7 mouse cellular contexts compared by ENCODE assay signal in the genomic region with DNA sequence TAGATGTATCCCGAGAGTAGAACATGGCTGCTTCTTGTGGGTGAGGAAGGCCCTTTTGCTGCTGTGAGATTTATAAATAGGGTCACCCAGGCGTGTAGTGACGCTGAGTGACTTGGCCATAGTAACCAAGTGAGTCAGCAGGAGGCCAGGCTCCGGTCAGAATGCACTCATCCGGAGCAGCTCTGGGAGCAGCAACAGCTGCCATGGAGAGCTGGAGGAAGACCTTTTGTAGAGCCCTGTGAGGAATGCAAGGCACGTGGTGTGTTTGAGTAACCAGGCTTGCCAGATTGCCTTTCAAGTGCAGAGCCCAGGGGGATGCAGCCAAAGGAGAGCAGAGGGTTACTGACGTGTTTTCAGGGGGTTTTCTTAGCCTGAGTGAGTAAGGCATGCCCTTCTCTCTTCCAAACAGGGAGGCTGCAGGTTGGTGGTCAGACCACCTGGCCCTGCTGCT.
DNase-seq lines count a peak whose midpoint lies in the region; ATAC-seq and TF ChIP-seq lines count a peak whose summit lies in the region.

No protein-coding gene starts in this region.

- H3K9me3 ChIP-seq in forebrain, embryonic 12.5 days, result no peaks in the 10 kb centered on the region
- H3K9me3 ChIP-seq in heart, embryonic 15.5 days (replicated peaks), result no peaks in the 10 kb centered on the region
- no peaks in the 10 kb centered on the region for H3K9me3 ChIP-seq in neural tube, embryonic 12.5 days

- ATAC-seq in cerebellum, adult (ENCODE audit: insufficient number of reproducible peaks, low FRiP score, low TSS enrichment), result peak; percentile 36; the same call in 1 of the 2 replicates
- ATAC-seq in forebrain, embryonic 12.5 days (ENCODE audit: low FRiP score), result peak; percentile 95
- ATAC-seq in heart, embryonic 15.5 days (replicated peaks; ENCODE audit: insufficient number of reproducible peaks, insufficient read depth, low FRiP score, low read depth), result peak; percentile 96
- peak; percentile 97 for ATAC-seq in neural tube, embryonic 12.5 days (ENCODE audit: low FRiP score, low read depth)

- H3K4me3 ChIP-seq in forebrain, embryonic 12.5 days (replicated peaks), result no peak overlapping the region
- H3K4me3 ChIP-seq in heart, embryonic 15.5 days, result 0 out of 2 replicates have a peak overlapping the region, but pooled peaks have one; percentile 1
- H3K4me3 ChIP-seq in liver, adult 2 months (ENCODE audit: insufficient read depth, low read depth, low read length), result no peak overlapping the region
- H3K4me3 ChIP-seq in neural tube, embryonic 12.5 days, result no peak overlapping the region

- peak; percentile 92 for DNase-seq in kidney, postnatal 14 days
- DNase-seq in liver, adult 2 months (ENCODE audit: extremely low read depth, low read depth, low spot score), result peak; percentile 15
- DNase-seq in urinary bladder, adult 2 months (ENCODE audit: low spot score), result peak; percentile 42

- TF ChIP-seq POLR2A in liver, adult 2 months (IDR thresholded peaks at IDR 0.05; ENCODE audit: extremely low read depth, insufficient read depth, low read length), result no peak

- no peaks in the 10 kb centered on the region for H3K27me3 ChIP-seq in forebrain, embryonic 12.5 days
- H3K27me3 ChIP-seq in heart, embryonic 15.5 days, result no peaks in the 10 kb centered on the region
- no peaks in the 10 kb centered on the region; the same call in 1 of the 2 replicates for H3K27me3 ChIP-seq in liver, adult 2 months (ENCODE audit: control insufficient read depth, insufficient read depth, low read length)
- H3K27me3 ChIP-seq in neural tube, embryonic 12.5 days (replicated peaks), result no peaks in the 10 kb centered on the region

- peaks cover 17% of the 10 kb centered on the region for H3K4me1 ChIP-seq in forebrain, embryonic 12.5 days
- H3K4me1 ChIP-seq in heart, embryonic 15.5 days (replicated peaks), result peaks cover 16% of the 10 kb centered on the region
- H3K4me1 ChIP-seq in liver, adult 2 months (ENCODE audit: control insufficient read depth, insufficient read depth, low read length), result peaks cover 10% of the 10 kb centered on the region
- peaks cover 14% of the 10 kb centered on the region for H3K4me1 ChIP-seq in neural tube, embryonic 12.5 days

- H3K36me3 ChIP-seq in forebrain, embryonic 12.5 days (replicated peaks), result no peaks in the 10 kb centered on the region
- H3K36me3 ChIP-seq in heart, embryonic 15.5 days, result no peaks in the 10 kb centered on the region
- no peaks in the 10 kb centered on the region for H3K36me3 ChIP-seq in liver, adult 2 months (ENCODE audit: control insufficient read depth, insufficient read depth, low read length)
- H3K36me3 ChIP-seq in neural tube, embryonic 12.5 days, result no peaks in the 10 kb centered on the region

- no peaks in the 10 kb centered on the region for H3K79me2 ChIP-seq in liver, adult 2 months (ENCODE audit: control insufficient read depth, insufficient read depth, low read length)

- under 1% methylated on average over 7 of the region's 7 CpGs for WGBS in forebrain, embryonic 12.5 days
- 4% methylated on average over 7 of the region's 7 CpGs for WGBS in heart, embryonic 15.5 days
- 55% methylated on average over 7 of the region's 7 CpGs for WGBS in liver, adult 2 months
- WGBS in neural tube, embryonic 12.5 days, result 2% methylated on average over 7 of the region's 7 CpGs

- H3K27ac ChIP-seq in forebrain, embryonic 12.5 days, result peak overlapping the region; percentile 56
- peak overlapping the region; percentile 90 for H3K27ac ChIP-seq in heart, embryonic 15.5 days
- no peak overlapping the region for H3K27ac ChIP-seq in liver, adult 2 months (replicated peaks; ENCODE audit: insufficient read depth, low read depth, low read length)
- H3K27ac ChIP-seq in neural tube, embryonic 12.5 days, result no peak overlapping the region; the same call in 1 of the 2 replicates

- peak overlapping the region; percentile 17; the same call in 1 of the 2 replicates for H3K4me2 ChIP-seq in forebrain, embryonic 12.5 days
- H3K4me2 ChIP-seq in heart, embryonic 15.5 days, result peak overlapping the region; percentile 40
- H3K4me2 ChIP-seq in neural tube, embryonic 12.5 days (replicated peaks), result peak overlapping the region; percentile 28

- no peak overlapping the region for H3K9ac ChIP-seq in forebrain, embryonic 12.5 days
- H3K9ac ChIP-seq in heart, embryonic 15.5 days, result no peak overlapping the region
- no peak overlapping the region for H3K9ac ChIP-seq in liver, adult 2 months (ENCODE audit: low read depth, low read length)
- H3K9ac ChIP-seq in neural tube, embryonic 12.5 days, result no peak overlapping the region

- no peak for TF ChIP-seq CTCF in liver, adult 2 months (IDR thresholded peaks at IDR 0.05; ENCODE audit: low read depth, low read length)

Comparison
In these comparisons a context has a peak if more than half of its experiments do, and no peak if none do; other contexts are left out.
1. ATAC-seq: peak in every context shown above with its lines; median percentile 97 in neural tube, embryonic 12.5 days; 96 in heart, embryonic 15.5 days; 95 in forebrain, embryonic 12.5 days; 36 in cerebellum, adult.
2. H3K27ac ChIP-seq: peak in forebrain, embryonic 12.5 days (single experiment) and heart, embryonic 15.5 days (single experiment); none in liver, adult 2 months (single experiment) and neural tube, embryonic 12.5 days (single experiment).
3. DNase-seq: peak in every context shown above with its lines; median percentile 92 in kidney, postnatal 14 days; 42 in urinary bladder, adult 2 months; 15 in liver, adult 2 months.
4. Peak in every context shown above with its lines, with median percentiles within 50 percentile points of each other: H3K4me2 ChIP-seq.